Mouse (Mus musculus): ENCODE data around the gene Bclaf1.

DNA sequence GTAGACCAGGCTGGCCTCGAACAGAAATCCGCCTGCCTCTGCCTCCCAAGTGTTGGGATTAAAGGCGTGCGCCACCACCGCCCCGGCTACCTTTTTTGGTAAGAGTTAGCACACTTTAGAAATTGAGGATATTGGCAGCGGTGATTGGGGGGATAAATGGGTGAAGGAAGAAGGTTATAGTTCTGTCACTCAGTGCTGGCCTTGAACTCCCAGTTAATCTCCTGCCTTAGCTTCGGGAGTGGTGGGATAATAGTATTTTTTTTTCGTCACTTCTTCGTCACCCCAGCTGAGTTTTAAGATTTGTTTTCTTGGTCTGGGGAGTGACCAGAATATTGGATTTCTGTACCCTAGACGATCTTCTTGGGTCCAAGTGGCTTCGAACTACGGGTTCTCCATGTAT is 1.2 kb downstream of the Bclaf1 start:
- TF ChIP-seq GATA1 (IDR thresholded peaks at IDR 0.05; ENCODE audit: low read length) (no peak), TAL1 (IDR thresholded peaks at IDR 0.05; ENCODE audit: low read length) (no peak)
